Mouse (Mus musculus): ENCODE data around the gene Tenm4. TPM values are rescaled to one million over a fixed set of nuclear protein-coding genes. Genes with fewer than 3 reads are reported as not detected.

Tenm4 gene
- polyA plus RNA-seq, 1 experiment from 2014 or later: 31.3 TPM

- 51% methylated on average over 11 of the region's 11 CpGs for WGBS
- ATAC-seq (ENCODE audit: low read depth) (no peak; the same call in 1 of the 2 replicates), DNase-seq (ENCODE audit: low spot score) (peak; percentile 34)
- Histone ChIP-seq H3K4me2 (ENCODE audit: low read depth, low read length) (no peak overlapping the region), H3K27ac (replicated peaks; ENCODE audit: low read depth, low read length) (no peak overlapping the region), H3K4me3 (ENCODE audit: low read depth, low read length) (no peak overlapping the region), H3K4me1 (ENCODE audit: control insufficient read depth, insufficient read depth, low read length) (no peaks in the 10 kb centered on the region), H3K36me3 (ENCODE audit: control insufficient read depth, insufficient read depth, low read length) (no peaks in the 10 kb centered on the region), H3K9ac (ENCODE audit: low read depth, low read length) (no peak overlapping the region), H3K9me3 (ENCODE audit: control insufficient read depth, low read length) (no peaks in the 10 kb centered on the region), H3K27me3 (replicated peaks; ENCODE audit: control insufficient read depth, insufficient read depth, low read length) (no peaks in the 10 kb centered on the region)
Measured at GRCm38 (mm10) chr7:96400411-96400810, 229.4 kb downstream of the Tenm4 start.

GRCm38 (mm10) chr7:96406630-96407214 is 235.7 kb downstream of the Tenm4 start:
- peaks cover 2% of the 10 kb centered on the region; the same call in 1 of the 2 replicates for H3K4me1 ChIP-seq (ENCODE audit: control insufficient read depth, insufficient read depth, low read length)
- DNase-seq (ENCODE audit: low spot score): no peak
- 68% methylated on average over 8 of the region's 8 CpGs for WGBS
- no peak overlapping the region for H3K27ac ChIP-seq (replicated peaks; ENCODE audit: low read depth, low read length)
- no peak overlapping the region for H3K4me3 ChIP-seq (ENCODE audit: low read depth, low read length)
- no peak overlapping the region for H3K4me2 ChIP-seq (ENCODE audit: low read depth, low read length)
- no peaks in the 10 kb centered on the region for H3K36me3 ChIP-seq (ENCODE audit: control insufficient read depth, insufficient read depth, low read length)
- no peak overlapping the region for H3K9ac ChIP-seq (ENCODE audit: low read depth, low read length)
- no peaks in the 10 kb centered on the region for H3K27me3 ChIP-seq (replicated peaks; ENCODE audit: control insufficient read depth, insufficient read depth, low read length)
- H3K9me3 ChIP-seq (ENCODE audit: control insufficient read depth, low read length): no peaks in the 10 kb centered on the region
- ATAC-seq (ENCODE audit: low read depth): no peak

- 72% methylated on average over 6 of the region's 6 CpGs for WGBS
- H3K27ac ChIP-seq (replicated peaks; ENCODE audit: low read depth, low read length): no peak overlapping the region
- DNase-seq (ENCODE audit: low spot score): no peak
- no peak overlapping the region for H3K4me2 ChIP-seq (ENCODE audit: low read depth, low read length)
- no peaks in the 10 kb centered on the region for H3K27me3 ChIP-seq (replicated peaks; ENCODE audit: control insufficient read depth, insufficient read depth, low read length)
- ATAC-seq (ENCODE audit: low read depth): no peak
- peaks cover 7% of the 10 kb centered on the region; the same call in 1 of the 2 replicates for H3K4me1 ChIP-seq (ENCODE audit: control insufficient read depth, insufficient read depth, low read length)
- no peaks in the 10 kb centered on the region for H3K9me3 ChIP-seq (ENCODE audit: control insufficient read depth, low read length)
- H3K36me3 ChIP-seq (ENCODE audit: control insufficient read depth, insufficient read depth, low read length): no peaks in the 10 kb centered on the region
- no peak overlapping the region for H3K9ac ChIP-seq (ENCODE audit: low read depth, low read length)
- no peak overlapping the region for H3K4me3 ChIP-seq (ENCODE audit: low read depth, low read length)
Measured at GRCm38 (mm10) chr7:96408161-96408889, 237.3 kb downstream of the Tenm4 start.

- ATAC-seq (ENCODE audit: low read depth) (no peak), DNase-seq (ENCODE audit: low spot score) (no peak)
- Histone ChIP-seq H3K4me3 (ENCODE audit: low read depth, low read length) (no peak overlapping the region), H3K4me1 (ENCODE audit: control insufficient read depth, insufficient read depth, low read length) (peaks cover 18% of the 10 kb centered on the region), H3K9me3 (ENCODE audit: control insufficient read depth, low read length) (no peaks in the 10 kb centered on the region), H3K9ac (ENCODE audit: low read depth, low read length) (no peak overlapping the region), H3K27ac (replicated peaks; ENCODE audit: low read depth, low read length) (no peak overlapping the region), H3K4me2 (ENCODE audit: low read depth, low read length) (no peak overlapping the region), H3K27me3 (replicated peaks; ENCODE audit: control insufficient read depth, insufficient read depth, low read length) (no peaks in the 10 kb centered on the region), H3K36me3 (ENCODE audit: control insufficient read depth, insufficient read depth, low read length) (no peaks in the 10 kb centered on the region)
- 51% methylated on average over 11 of the region's 11 CpGs for WGBS
Measured at GRCm38 (mm10) chr7:96409323-96409880, 238.4 kb downstream of the Tenm4 start.

- DNase-seq (ENCODE audit: low spot score) (no peak), ATAC-seq (ENCODE audit: low read depth) (no peak)
- no peak overlapping the region; the same call in 1 of the 2 replicates for H3K27ac ChIP-seq (replicated peaks; ENCODE audit: low read depth, low read length)
Measured at GRCm38 (mm10) chr7:96413822-96414221, 242.8 kb downstream of the Tenm4 start.

GRCm38 (mm10) chr7:96414290-96415055 is 243.4 kb downstream of the Tenm4 start:
- Histone ChIP-seq H3K9ac (ENCODE audit: low read depth, low read length) (no peak overlapping the region), H3K36me3 (ENCODE audit: control insufficient read depth, insufficient read depth, low read length) (no peaks in the 10 kb centered on the region), H3K27ac (replicated peaks; ENCODE audit: low read depth, low read length) (no peak overlapping the region), H3K27me3 (replicated peaks; ENCODE audit: control insufficient read depth, insufficient read depth, low read length) (no peaks in the 10 kb centered on the region), H3K4me3 (ENCODE audit: low read depth, low read length) (no peak overlapping the region), H3K9me3 (ENCODE audit: control insufficient read depth, low read length) (no peaks in the 10 kb centered on the region), H3K4me1 (ENCODE audit: control insufficient read depth, insufficient read depth, low read length) (peaks cover 30% of the 10 kb centered on the region), H3K4me2 (ENCODE audit: low read depth, low read length) (no peak overlapping the region)
- DNase-seq (ENCODE audit: low spot score): no peak
- WGBS: 56% methylated on average over 9 of the region's 9 CpGs
- ATAC-seq (ENCODE audit: low read depth): no peak

More at GRCm38 (mm10) chr7:96413822-96414221, 242.8 kb downstream of the Tenm4 start:
- Histone ChIP-seq H3K4me3 (ENCODE audit: low read depth, low read length) (no peak overlapping the region), H3K4me2 (ENCODE audit: low read depth, low read length) (no peak overlapping the region), H3K27me3 (replicated peaks; ENCODE audit: control insufficient read depth, insufficient read depth, low read length) (no peaks in the 10 kb centered on the region), H3K4me1 (ENCODE audit: control insufficient read depth, insufficient read depth, low read length) (peaks cover 31% of the 10 kb centered on the region), H3K9ac (ENCODE audit: low read depth, low read length) (no peak overlapping the region), H3K9me3 (ENCODE audit: control insufficient read depth, low read length) (no peaks in the 10 kb centered on the region), H3K36me3 (ENCODE audit: control insufficient read depth, insufficient read depth, low read length) (no peaks in the 10 kb centered on the region)
- 43% methylated on average over 1 of the region's 1 CpGs for WGBS

- H3K9ac ChIP-seq (ENCODE audit: low read depth, low read length): no peak overlapping the region
- H3K27me3 ChIP-seq (replicated peaks; ENCODE audit: control insufficient read depth, insufficient read depth, low read length): no peaks in the 10 kb centered on the region
- H3K4me3 ChIP-seq (ENCODE audit: low read depth, low read length): no peak overlapping the region
- WGBS: 42% methylated on average over 13 of the region's 13 CpGs
- H3K9me3 ChIP-seq (ENCODE audit: control insufficient read depth, low read length): no peaks in the 10 kb centered on the region
- H3K4me1 ChIP-seq (ENCODE audit: control insufficient read depth, insufficient read depth, low read length): peaks cover 38% of the 10 kb centered on the region
- H3K36me3 ChIP-seq (ENCODE audit: control insufficient read depth, insufficient read depth, low read length): no peaks in the 10 kb centered on the region
- DNase-seq (ENCODE audit: low spot score) (peak; percentile 90), ATAC-seq (ENCODE audit: low read depth) (0 out of 2 replicates have a peak, but pooled peaks have one; percentile 60)
- H3K27ac ChIP-seq (replicated peaks; ENCODE audit: low read depth, low read length): peak overlapping the region; percentile 6; the same call in 1 of the 2 replicates
- no peak overlapping the region for H3K4me2 ChIP-seq (ENCODE audit: low read depth, low read length)
Measured at GRCm38 (mm10) chr7:96417251-96418004, 246.4 kb downstream of the Tenm4 start.

- no peak for DNase-seq (ENCODE audit: low spot score)
- Histone ChIP-seq H3K27ac (replicated peaks; ENCODE audit: low read depth, low read length) (no peak overlapping the region), H3K27me3 (replicated peaks; ENCODE audit: control insufficient read depth, insufficient read depth, low read length) (no peaks in the 10 kb centered on the region), H3K4me3 (ENCODE audit: low read depth, low read length) (no peak overlapping the region), H3K36me3 (ENCODE audit: control insufficient read depth, insufficient read depth, low read length) (no peaks in the 10 kb centered on the region), H3K9me3 (ENCODE audit: control insufficient read depth, low read length) (no peaks in the 10 kb centered on the region), H3K9ac (ENCODE audit: low read depth, low read length) (no peak overlapping the region), H3K4me2 (ENCODE audit: low read depth, low read length) (no peak overlapping the region), H3K4me1 (ENCODE audit: control insufficient read depth, insufficient read depth, low read length) (peaks cover 33% of the 10 kb centered on the region)
- ATAC-seq (ENCODE audit: low read depth): no peak
- 46% methylated on average over 3 of the region's 3 CpGs for WGBS
Measured at GRCm38 (mm10) chr7:96418146-96418545, 247.1 kb downstream of the Tenm4 start.
